Mouse (Mus musculus) thymus, adult 2 months (tissue): Measurements from ENCODE around the gene Pold1.

Experiments
- CTCF ChIP-seq: fragments of 200-500 bp; IDR thresholded peaks from 2 replicates; pipeline ENCODE4 v1.5.1; 2012; ENCODE audit warnings: mild to moderate bottlenecking, control low read depth, low read length, moderate library complexity, borderline replicate concordance; ENCODE audit not compliant: control insufficient read depth, poor library complexity, insufficient read depth; ENCODE audit errors: extremely low read depth
- POLR2A ChIP-seq: fragments of 200-500 bp; IDR thresholded peaks from 2 replicates; pipeline ENCODE4 v1.6.1; 2012; ENCODE audit warnings: mild to moderate bottlenecking, low read length, control low read depth, moderate library complexity; ENCODE audit not compliant: control insufficient read depth, poor library complexity, insufficient read depth; ENCODE audit errors: extremely low read depth

GRCm38 (mm10) chr7:44543071-44543470 lies 5.6 kb downstream of the Pold1 start:
- TF ChIP-seq CTCF: no peak
- TF ChIP-seq POLR2A: no peak
